Mouse (Mus musculus) frontal cortex, postnatal 36 days (tissue): Measurements from ENCODE around the gene Ccser1.

Experiments
- DNase-seq, 2 experiments: peaks; one replicate each; pipeline ENCODE4 v3.0.0; 2022; ENCODE audit warnings: low spot score in 2 of 2

Gene Ccser1

DNA sequence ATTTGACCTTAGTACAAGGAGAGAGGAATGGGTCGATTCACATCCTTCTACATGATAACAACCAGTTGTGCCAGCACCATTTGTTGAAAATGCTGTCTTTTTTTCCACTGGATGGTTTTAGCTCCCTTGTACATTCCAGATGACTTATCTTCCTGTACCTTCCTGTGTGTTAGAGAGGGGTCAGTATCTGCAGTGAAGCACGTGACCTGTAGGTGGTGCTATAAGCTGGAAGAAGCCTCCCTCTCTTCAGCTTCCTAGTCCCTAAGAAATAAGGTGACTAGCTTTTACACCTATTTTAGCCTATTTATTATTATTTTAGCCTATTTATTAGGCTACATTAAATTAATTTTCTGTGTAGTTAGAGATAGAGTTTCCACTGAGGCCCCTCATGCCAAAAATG lies 506.9 kb downstream of the Ccser1 start:
- DNase-seq, result no peak

- peak; percentile 7 to 32 for DNase-seq
Measured at GRCm38 (mm10) chr6:61703003-61703402, 522.9 kb downstream of the Ccser1 start.

GRCm38 (mm10) chr6:61721220-61721619 lies 541.1 kb downstream of the Ccser1 start:
- DNase-seq, result no peak

- DNase-seq, result no peak
Measured at GRCm38 (mm10) chr6:61729065-61729464, 548.9 kb downstream of the Ccser1 start.

DNA sequence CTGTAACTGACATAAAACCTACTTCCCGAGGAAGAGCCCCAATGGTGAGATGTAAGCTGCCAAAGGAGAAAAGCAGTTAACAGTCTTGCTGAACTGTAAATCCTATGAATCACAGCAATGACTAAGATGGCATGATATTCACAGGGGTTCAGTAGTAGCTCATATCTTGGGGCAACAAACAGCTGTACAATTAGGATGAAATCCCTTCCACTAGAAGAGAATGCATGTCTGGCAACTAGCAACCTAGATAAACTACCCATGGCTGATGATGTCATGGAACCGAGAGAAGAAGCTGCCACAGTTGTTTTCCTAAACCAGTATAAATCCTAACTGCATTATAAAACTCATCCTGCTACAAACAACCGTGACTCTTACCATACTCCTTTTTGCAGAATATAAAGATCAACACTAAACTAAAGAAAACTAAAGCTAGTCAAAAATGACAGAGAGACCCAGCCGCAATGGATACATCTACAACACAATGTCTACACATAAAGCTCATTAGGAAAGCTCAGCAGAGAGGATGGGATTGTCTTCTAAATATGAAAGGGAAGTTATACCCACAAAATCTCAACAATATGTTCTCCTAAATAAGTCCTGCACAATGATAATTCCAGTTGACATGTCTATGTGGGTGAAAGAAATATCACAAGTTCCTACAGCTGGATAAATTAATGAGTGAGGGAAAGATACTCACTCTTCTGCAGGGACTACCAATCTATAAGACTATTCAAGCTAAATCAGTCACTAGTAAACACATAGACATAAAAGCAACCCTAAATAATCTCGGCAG lies 550.2 kb downstream of the Ccser1 start:
- DNase-seq, result no peak

DNA sequence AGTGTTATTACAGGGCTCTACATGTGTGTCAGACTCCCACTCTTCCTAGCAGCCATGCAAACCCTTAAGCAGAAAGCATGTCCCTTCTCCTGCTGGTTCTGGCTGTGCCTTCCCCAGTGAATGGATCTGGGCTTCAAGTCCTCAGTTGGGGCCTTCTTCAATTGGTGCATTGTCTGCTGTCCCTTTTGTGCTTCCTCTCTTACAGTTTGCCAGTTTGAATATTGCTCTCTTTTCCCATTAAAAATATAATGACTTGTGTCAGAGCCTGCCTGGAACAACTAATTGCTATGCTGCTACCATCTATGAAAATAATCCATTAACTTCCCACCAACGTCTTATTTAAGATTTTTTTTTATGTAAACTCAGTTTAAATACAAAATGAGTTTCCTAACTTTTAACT lies 566.2 kb downstream of the Ccser1 start:
- no peak for DNase-seq

DNA sequence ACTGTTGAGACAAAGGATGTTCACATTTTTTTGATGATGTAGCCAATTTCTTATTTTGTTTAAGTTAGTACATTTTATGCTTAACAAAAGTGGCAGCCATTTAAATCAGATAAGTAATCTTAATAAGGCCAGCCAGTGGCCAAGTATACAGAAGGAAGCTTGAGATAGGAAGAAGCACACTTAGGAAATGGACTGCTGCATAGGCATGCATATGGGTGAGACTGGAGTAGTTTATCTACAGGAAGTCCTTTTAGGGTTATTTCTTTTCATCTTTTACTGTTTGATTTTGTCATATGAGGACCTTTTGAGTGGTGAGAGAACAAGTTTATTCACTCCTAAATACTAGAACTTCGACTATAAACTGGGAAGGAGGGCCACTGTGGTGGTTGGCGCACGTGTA lies 582.0 kb downstream of the Ccser1 start:
- DNase-seq, result no peak

DNA sequence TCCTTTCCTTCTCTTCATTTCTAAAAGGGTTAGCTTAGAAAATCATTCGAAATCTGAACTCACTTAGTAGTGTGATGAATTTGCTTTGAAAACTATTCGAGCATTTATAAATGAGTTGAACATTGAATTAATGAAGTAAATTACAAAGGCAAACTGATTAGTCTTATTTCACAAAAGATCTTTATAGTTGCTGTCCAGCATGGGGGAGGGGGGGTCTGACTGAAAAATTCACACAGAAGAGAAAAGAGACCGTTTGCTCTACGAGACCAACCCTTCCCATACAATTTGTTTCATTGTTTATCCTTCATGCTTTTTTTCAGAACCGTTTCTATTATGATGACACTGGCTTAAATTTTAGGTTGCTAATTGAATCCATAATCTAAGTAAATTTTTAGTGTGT lies 583.3 kb downstream of the Ccser1 start:
- DNase-seq, result no peak

DNA sequence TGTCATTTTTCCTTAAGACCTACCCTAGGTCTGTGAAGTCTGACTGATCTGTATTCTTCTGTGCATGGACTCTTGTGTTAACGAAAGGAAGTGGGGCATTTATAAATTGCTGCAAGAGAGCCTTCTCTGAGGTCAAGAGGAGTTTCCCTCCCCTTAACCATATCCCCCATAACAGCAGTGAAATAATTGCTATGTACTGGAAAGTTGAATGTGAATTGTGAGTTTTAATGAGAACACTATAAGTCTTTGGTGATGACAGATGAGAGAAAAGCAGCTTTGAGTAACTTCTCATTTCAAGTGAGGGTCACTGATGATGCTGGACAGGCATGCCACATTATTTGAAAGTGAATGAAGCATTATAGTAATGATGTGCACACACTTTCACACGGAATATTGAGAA lies 585.7 kb downstream of the Ccser1 start:
- no peak for DNase-seq

GRCm38 (mm10) chr6:61767151-61767550 lies 587.0 kb downstream of the Ccser1 start:
- DNase-seq, result peak in 1 of 2 experiments; percentile 23

GRCm38 (mm10) chr6:61786706-61787105 lies 606.6 kb downstream of the Ccser1 start:
- DNase-seq, result no peak

GRCm38 (mm10) chr6:61800889-61801288 lies 620.8 kb downstream of the Ccser1 start:
- no peak for DNase-seq

- no peak for DNase-seq
Measured at GRCm38 (mm10) chr6:61805481-61805880, 625.4 kb downstream of the Ccser1 start.

GRCm38 (mm10) chr6:61817716-61818115 lies 637.6 kb downstream of the Ccser1 start:
- DNase-seq, result peak in 1 of 2 experiments; percentile 3

DNA sequence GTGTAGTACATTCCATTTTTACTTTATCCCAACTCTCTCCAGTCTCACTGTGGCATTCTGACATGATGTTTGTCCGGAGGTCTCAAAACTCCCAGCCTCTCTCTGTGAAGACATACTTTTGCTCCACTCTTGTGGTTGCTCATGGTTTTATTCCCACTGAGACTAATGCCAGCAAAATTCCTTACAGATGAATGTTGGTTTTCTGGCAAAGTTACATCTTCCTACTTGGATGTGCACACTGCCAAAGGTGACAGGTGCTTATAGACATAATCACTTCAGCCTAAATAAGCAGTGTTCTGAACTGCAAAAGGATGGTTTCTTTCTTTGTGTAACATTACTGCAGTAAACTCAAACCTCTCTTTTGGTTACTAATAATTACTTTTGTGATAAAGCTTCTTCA lies 696.2 kb downstream of the Ccser1 start:
- DNase-seq, result no peak

DNA sequence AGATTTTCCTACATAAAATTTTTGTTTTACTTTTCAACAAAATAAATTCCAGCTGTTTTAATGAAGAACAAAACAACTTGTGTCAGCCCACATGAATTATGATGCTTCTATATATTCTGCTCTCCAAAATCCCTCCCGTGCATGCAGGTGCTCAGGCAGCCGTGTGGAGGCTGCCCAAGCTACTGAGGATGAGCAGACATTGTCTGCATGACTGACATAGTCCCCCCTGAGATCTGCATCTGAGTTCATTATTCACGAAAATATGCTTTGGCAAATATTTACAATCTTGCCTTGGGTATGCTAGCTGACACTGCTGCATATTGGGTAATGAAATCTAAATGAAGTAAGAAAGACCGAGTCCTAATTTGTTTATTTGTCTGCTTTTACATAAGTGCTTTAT lies 718.1 kb downstream of the Ccser1 start:
- no peak for DNase-seq

DNA sequence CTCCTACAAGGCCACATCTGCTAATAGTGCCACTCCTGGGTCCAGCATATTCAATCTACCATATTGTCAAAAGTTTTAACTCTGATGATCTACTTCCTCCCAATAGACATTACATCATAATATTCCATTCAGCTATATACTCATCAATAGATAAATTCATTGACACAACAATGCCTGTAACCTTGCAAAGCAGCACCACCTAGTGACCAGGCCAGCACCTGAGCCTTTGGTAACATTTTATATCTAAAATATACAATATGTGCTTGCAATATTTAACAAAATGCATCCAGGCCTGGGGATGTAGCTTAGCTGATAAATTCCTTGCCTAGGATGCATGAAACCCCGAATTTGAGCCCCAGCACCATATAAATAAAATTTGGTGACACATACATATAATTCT lies 722.6 kb downstream of the Ccser1 start:
- DNase-seq, result peak in 1 of 2 experiments; percentile 26

DNA sequence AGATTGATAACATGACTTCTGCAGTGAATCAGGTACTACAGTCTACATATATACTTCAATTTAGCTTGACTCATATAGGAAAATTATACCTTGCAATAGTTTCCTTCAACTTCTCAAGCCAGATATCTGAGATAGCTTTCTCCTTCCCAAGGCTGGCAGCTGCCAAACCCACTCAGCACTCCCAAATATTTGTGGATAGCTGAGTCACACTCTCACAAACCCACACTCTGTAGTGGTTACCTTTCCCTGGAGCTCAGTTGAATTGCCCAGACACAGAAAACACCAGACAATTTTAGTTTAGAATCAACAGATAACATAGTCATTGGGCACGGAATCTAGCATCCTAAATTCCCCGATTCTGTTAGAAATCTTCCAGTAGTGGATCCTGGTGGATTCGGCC lies 732.8 kb downstream of the Ccser1 start:
- no peak for DNase-seq

DNA sequence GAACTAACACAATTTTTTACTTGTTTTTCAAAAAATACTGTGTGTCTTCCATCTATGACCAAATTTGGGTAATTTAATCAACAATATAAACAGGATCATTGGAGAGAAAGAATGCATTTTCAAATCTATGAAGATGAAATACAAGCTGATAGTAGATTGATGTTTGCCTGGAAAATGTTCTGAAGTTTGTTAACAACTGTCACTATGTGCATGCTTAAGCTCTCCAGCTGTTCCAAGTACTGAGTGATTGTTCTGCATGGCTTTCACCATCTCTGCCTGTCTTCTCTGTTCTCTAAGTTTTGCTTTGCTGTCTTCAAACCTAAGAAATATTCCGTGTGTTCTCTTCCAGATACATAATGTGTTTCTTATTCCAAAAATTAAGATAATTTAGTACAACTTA lies 751.5 kb downstream of the Ccser1 start:
- DNase-seq, result no peak

DNA sequence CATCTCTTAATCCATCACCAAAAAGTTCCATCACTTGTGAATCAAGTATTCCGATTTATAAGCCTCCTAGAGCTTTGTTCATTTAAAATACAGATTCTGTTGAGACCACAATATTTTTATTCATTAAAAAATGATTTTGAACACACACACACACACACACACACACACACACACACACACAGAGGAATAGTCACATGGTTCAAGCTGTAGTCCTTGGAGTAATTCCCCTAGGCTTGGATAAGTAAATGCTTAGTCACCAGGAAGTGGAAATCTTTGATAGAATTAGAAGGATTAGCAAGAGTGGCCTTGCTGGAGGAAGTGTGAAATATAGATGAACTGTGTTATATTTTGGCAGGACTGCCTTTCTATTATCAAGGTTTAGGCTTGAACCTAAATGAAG lies 756.5 kb downstream of the Ccser1 start:
- no peak for DNase-seq

DNA sequence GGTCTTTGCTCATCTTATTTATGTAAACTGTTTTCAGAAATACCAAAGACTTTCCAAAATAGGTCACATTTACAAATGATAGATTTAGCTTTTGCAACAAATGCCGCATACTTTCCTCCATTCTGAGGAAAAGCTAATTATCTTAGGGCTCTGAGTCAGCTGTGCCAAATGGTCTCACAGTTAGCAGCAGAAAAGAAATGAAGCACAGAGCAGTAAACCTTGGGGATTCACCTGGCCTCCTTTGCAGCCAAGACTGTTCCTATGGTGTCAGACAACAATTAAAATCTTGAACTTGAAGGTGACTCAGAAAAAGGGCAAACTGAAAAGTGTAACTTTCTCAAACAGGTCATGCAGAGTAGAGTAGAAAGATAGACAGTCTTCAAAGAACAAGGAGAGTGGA lies 759.1 kb downstream of the Ccser1 start:
- DNase-seq, result no peak

DNA sequence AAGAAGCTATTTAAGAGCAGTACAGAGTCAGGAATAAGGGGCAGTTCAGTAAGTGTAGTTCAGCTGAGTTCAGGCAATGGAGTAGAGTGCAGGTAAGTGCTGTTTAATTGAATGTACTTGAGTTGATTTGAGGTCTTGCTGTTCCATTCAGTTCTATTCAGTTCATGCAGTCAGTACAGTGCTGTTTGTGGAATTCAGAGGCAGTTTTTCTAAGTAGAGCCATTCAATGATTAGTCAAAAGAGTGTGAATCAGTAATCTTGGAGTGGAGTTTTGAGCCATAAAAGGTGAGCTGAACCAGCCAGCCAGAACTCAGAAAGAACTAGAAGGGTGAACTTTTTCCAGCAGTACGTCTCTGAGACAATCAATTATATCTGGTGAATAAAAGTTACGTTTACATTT lies 773.6 kb downstream of the Ccser1 start:
- no peak for DNase-seq

GRCm38 (mm10) chr6:61976878-61977277 lies 796.8 kb downstream of the Ccser1 start:
- peak in 1 of 2 experiments; percentile 12 for DNase-seq

- peak; percentile 2 to 8 for DNase-seq
Measured at GRCm38 (mm10) chr6:61978379-61978778, 798.3 kb downstream of the Ccser1 start.
